Mouse (Mus musculus) left cerebral cortex, adult 18-20 months (tissue): Measurements from ENCODE around the gene Duox1. TPM values are rescaled to one million over a fixed set of nuclear protein-coding genes. Genes with fewer than 3 reads are reported as not detected.
"Not testable (repeated sequence)": the region's sequence is repeated elsewhere in the genome, so short reads cannot be mapped to it uniquely, and the experiment has no call there.

Experiments
- DNase-seq, 2 experiments: peaks; one replicate each; pipeline ENCODE4 v3.0.0; 2021 to 2022; ENCODE audit warnings: low spot score in 2 of 2, mixed read lengths in 1 of 2
- total RNA-seq, 2 experiments: library from RNA; stranded (reverse); gene quantifications; 2 replicates each; pipeline ENCODE4 v1.2.3; 2021

Gene Duox1
- total RNA-seq, 2 experiments from 2014 or later: not detected

- no peak for DNase-seq
These were observed 59.3 kb downstream of the Duox1 start for GRCm38 (mm10) chr2:122374666-122375331.

DNA sequence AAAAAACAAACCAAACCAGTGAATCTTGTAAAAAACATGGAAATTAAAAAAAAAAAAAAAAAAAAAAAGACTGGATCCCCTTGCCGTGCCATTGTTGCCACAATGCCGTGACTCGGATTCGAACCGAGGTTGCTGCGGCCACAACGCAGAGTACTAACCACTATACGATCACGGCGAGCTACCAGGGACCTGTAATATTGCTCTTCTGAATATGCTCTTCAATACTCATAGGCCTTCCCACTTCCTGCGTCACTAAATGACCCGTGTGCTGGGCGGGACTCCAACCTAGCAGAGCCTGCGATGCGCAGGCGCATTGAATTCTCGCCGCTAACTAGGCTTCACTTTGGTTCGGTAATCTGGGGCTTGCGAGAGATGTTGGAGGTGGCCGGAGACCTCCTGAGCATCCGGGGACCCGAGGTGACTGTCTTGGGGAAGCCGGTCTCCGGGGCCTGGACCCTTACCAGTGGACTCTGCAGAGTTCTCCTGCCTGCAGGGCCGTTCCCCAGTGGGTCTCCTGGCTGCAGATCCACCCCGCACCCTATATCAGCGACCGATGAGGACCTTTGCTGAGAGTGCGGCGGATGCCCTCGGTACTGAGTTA lies 60.0 kb downstream of the Duox1 start:
- DNase-seq: peak; percentile 96 to 97

- peak in 1 of 2 experiments; percentile 57 for DNase-seq
These were observed 60.6 kb downstream of the Duox1 start for GRCm38 (mm10) chr2:122376041-122376561.

DNA sequence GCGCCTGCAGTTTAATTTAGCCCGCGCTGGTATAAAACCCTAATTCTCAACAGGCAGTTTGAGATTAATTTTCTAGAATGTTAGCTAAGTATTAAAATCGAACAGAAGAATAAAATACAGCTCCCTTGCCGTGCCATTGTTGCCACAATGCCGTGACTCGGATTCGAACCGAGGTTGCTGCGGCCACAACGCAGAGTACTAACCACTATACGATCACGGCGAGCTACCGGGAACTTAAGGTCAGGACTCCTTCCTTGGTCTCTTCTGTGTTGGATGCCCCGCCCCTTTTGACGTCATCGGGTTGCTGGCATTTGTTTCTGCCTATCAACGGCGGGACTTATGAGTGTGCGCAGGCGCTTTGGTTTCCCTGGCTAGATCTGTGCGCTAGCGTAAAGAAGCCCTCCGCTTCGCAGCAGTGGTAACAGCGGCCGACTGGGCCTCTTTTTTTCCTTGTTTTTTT lies 61.8 kb downstream of the Duox1 start:
- peak; percentile 95 to 97 for DNase-seq

DNA sequence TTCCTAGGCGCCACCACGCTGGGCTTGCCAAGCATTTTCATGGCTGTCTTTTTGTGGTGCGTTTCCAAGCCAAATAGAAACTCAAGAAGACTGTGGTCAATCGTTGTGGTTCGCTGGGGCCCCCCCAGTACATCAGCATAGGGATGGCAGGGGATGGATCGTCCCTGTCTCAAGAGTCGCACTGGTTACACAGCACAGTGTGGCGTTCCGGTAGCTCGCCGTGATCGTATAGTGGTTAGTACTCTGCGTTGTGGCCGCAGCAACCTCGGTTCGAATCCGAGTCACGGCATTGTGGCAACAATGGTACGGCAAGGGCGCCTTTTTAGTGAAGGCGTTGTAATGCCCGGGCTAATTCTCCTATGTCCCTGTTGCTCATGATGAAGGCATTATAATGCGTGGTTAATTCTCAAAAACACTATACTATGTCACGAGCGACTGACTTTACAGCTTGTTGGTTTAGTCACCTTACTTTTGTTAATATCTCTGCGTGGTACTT lies 62.3 kb downstream of the Duox1 start:
- DNase-seq: peak; percentile 71 to 77

DNA sequence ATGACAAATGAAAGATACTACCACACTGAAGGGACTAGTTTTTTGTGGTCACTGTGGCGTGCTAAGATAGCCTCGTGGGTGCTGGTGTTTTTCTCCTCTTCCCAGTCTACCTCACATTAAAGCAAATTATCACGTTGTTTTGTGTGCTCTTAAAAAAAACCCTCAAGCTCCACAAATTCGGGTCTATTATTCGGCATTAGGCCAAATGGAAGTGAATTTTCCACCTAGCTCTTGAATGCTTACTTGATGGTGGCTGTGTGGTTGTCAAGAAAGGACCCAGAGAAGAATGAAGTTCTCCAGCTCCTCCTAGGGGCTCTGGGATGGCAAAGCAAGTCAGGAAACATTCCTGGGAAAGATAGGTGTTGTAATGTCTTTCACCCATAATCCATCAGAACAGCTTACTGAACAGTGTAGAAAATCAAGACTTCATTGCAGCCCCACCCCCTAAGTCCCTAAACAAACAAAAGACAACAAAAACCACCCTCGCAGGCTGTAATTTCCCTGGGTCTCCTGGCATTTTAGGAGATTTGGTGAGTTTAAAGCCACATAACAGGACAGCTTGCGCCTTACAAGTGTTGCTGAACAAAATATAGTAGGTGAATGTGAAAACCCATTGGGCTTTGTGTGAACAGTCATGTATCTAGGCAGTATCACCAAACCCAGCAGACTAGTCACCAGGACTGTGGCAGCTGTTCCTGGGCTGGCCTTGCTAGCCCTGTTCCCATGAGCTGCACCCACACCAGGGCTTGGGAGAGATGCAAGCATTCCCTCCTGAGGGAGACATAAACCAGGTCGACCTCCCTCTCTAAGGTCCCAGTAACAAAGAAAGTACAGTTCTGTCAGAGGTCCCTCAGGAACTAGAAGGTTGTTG lies 63.2 kb downstream of the Duox1 start:
- DNase-seq: no peak

GRCm38 (mm10) chr2:122379292-122379650 lies 63.8 kb downstream of the Duox1 start:
- no peak for DNase-seq

DNA sequence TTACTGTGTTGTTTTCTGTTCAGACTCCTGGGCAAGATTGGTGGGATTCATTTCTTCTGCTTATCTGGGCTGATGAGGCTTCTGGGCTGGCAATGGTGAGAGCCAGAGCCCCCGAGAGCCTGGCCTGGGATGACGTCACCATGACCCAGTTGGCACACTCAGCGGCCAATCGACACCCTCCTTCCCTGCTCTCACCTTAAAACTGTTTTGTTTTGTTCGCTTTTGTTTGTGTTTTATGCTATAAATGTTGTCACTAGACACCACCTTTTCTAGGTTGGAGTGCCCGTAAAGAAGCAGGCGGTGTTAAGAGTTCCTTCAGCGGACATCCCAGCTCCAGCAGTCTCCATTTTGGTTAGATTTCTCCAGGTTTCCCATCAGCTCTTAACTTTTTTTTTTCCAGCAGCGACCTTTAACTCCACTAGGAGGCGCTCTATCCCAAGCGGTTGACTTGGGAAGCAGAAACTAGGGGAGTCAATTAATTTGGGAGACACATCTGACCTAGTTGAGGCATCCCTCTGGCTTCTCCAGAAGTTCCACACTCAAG lies 65.4 kb downstream of the Duox1 start:
- peak; percentile 61 to 65 for DNase-seq

GRCm38 (mm10) chr2:122381329-122382103 lies 66.0 kb downstream of the Duox1 start:
- no peak for DNase-seq

GRCm38 (mm10) chr2:122382121-122382520 lies 66.6 kb downstream of the Duox1 start:
- DNase-seq: no peak

GRCm38 (mm10) chr2:122385095-122385494 lies 69.6 kb downstream of the Duox1 start:
- DNase-seq: no peak

DNA sequence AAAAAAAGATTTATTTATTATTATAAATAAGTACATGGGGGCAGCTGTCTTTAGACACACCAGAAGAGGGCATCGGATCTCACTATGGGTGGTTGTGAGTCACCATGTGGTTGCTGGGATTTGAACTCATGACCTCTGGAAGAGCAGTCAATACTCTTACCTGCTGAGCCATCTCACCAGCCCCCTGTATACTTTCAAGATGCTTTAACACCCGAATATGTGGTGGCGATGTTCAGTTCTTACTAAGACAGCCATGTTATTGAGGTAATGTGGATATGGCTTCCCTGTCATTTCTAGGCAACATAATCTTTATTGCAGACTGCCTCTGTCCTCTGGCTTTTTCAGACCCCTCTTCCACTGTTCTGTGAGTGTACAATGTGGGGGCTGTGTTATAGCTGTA lies 71.7 kb downstream of the Duox1 start:
- DNase-seq: not testable (repeated sequence)

GRCm38 (mm10) chr2:122396150-122396549 lies 80.7 kb downstream of the Duox1 start:
- DNase-seq: no peak

Other genes starting within 250 kb of the Duox1 start
- 10 to 100 TPM; 15.9 to 16.1 TPM for gene Spg11, start 197.3 kb upstream of the Duox1 start, total RNA-seq
- 100 to 1,000 TPM; 121 to 139 TPM for gene B2m, start 168.0 kb upstream of the Duox1 start, total RNA-seq
- not detected for gene Trim69, start 155.0 kb upstream of the Duox1 start, total RNA-seq
- under 1 TPM in 1 of 2 experiments, not detected in 1; 0.14 TPM for gene Patl2, start 129.5 kb upstream of the Duox1 start, total RNA-seq
- not detected for gene Terb2, start 129.4 kb upstream of the Duox1 start, total RNA-seq
- gene Sord, start 80.9 kb upstream of the Duox1 start, total RNA-seq: 10 to 100 TPM; 19.4 to 20.4 TPM
- not detected for gene Duox2, start 17.2 kb upstream of the Duox1 start, total RNA-seq
- not detected for gene Duoxa2, start 16.8 kb upstream of the Duox1 start, total RNA-seq
- under 1 TPM in 1 of 2 experiments, not detected in 1; 0.23 TPM for gene Duoxa1, start 1.9 kb upstream of the Duox1 start, total RNA-seq
- 10 to 100 TPM; 70.5 to 76.1 TPM for gene Shf, start 53.5 kb downstream of the Duox1 start, total RNA-seq
- gene Slc28a2, start 110.8 kb downstream of the Duox1 start, total RNA-seq: under 1 TPM; 0.26 to 0.30 TPM
- not detected for gene Gm14085, start 169.3 kb downstream of the Duox1 start, total RNA-seq